Mouse (Mus musculus) embryo, embryonic 9.5 days (tissue): ENCODE measurements around the gene Eif2ak2.

ENCODE experiments used
- DNase-seq: peaks from one replicate; pipeline ENCODE4 v3.0.0-alpha.2; 2017; ENCODE audit errors: extremely low spot score

Gene Eif2ak2

GRCm38 (mm10) chr17:78882401-78883112 is at the start of gene Eif2ak2:
TSS of gene Eif2ak2 (minus strand) at chr17:78882573.
- DNase-seq = peak; percentile 84

DNA sequence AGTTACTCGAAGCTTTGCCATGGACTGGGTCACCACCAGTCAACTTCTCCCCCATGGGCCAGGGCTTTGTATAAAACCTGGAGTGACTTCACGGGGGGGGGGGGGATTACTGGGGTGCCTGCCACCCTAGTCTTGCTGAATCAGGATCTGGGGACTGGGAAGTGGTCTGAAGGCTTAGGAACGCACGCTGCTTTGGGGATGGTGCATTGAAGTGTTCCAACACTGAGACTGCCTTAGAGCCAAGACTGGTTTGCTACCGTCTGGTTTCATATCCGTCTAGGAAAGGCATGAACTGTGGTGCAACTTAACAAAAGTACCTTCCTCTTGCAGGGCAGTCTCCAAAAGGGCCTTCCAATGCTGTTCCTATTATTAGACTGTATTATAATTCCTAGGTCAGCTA is 35.3 kb upstream of the Eif2ak2 start:
- no peak for DNase-seq

GRCm38 (mm10) chr17:78916899-78917298 is 34.5 kb upstream of the Eif2ak2 start:
- no peak for DNase-seq

DNA sequence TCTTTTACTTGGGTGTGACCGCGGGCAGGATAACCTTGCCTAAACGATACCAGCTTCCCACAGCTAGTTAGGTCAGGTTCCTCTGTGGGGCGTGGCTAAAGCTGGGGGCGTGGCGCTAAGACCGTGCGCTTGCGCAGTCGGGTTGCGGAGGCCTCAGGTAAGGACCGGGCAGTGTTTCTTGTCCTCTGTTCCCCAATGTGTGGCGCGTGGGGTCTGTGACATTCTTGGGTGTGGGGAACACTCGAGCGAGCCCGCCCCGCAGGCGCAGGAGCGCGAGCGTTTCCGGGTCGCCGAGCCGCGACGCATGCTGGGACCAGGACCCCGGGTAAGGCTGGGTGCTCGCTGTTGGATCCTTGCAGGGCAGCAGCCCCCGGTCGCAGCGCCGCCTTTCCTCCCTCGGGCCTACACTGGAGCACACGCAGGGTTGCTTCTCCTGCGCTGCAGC is 34.0 kb upstream of the Eif2ak2 start, which contains the start of gene Cebpzos:
Gene Cebpzos (plus strand): TSS at position 132 of the 445 bp plus-strand sequence.
- DNase-seq = peak; percentile 92

- no peak for DNase-seq
These were observed 33.4 kb upstream of the Eif2ak2 start for GRCm38 (mm10) chr17:78915772-78916171.

- no peak for DNase-seq
These were observed 31.5 kb upstream of the Eif2ak2 start for GRCm38 (mm10) chr17:78913921-78914320.

DNA sequence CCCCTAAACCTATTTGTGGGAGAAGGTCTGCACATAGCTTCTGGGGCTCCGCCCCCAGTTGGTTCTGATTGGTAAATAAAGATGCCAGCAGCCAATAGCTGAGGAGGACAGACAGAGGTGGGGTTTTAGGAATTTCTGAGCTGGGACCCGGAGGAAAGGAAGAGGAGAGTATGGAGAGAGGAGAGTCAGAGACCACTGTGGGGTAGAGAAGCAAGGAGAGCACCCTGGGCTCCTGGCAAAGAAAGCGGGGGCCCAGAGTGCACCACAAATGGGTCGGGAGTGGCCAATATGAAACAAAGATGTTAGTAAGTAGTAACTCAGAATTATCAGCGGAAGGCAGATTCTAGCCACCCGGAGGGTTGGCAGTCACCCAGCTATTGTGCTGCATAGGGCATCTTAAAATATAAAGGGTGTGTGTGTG is 30.5 kb upstream of the Eif2ak2 start:
- DNase-seq = peak; percentile 44

DNA sequence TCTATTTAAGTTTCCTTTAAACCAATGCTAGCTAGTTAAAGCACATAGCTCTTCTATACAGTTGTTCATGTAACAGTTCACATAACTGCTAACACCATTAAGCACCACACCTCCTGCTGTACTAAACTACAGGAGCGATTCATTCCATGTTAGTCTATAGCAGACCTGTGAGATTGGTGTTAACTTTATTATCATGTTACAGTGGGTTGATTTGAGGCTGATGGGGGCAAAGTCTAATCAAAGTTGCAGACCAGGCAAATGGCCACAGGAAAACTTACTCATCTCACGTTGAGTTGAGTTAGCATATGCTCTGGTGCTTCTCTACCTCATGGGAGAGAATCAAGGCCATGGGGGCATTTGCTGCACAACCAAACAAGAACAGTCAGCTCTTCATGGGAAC is 27.0 kb upstream of the Eif2ak2 start:
- DNase-seq = no peak

DNA sequence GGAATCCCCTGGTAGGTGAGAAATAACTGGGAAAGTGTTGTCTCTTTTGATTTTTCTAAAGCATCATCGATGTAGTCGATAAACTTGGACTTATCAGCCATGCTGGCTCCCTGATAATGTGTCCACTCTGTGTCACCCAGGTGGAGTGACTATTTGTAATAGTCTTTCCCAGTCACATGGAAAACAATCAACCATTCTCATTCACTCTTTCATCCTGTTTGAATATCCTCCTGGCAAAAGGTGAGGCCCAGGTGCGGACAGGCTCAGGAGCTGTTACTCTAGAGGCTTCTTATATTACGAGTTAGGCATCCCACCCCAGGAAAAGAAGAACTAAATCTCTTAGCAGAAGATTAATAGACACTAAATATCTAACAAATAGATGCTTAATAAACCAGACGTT is 24.5 kb upstream of the Eif2ak2 start, which contains the start of gene Sult6b1:
Gene Sult6b1 (minus strand): TSS at position 101 of the 400 bp plus-strand sequence.
- DNase-seq = no peak

GRCm38 (mm10) chr17:78903158-78903557 is 20.8 kb upstream of the Eif2ak2 start:
- DNase-seq = no peak

DNA sequence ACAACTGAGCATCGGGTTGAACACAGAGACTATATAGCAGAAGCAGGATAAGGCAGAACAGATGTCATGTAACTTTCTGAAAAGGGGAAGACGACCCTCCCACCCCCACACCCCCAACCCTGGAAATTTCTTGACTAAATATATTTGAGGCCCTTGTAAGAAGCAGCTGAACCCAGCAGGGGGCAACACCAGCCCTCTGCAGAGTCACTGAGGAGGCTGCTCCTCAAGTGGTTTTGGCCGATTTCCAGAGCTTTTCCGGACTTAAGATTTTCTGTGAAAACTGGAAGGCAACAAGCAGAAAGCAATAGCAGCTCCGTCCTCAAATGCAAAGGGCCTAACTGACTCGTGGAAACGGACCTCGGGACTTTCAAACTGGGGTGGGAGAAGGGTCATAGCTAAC is 13.0 kb upstream of the Eif2ak2 start:
- DNase-seq = no peak

GRCm38 (mm10) chr17:78894991-78895390 is 12.6 kb upstream of the Eif2ak2 start:
- no peak for DNase-seq

DNA sequence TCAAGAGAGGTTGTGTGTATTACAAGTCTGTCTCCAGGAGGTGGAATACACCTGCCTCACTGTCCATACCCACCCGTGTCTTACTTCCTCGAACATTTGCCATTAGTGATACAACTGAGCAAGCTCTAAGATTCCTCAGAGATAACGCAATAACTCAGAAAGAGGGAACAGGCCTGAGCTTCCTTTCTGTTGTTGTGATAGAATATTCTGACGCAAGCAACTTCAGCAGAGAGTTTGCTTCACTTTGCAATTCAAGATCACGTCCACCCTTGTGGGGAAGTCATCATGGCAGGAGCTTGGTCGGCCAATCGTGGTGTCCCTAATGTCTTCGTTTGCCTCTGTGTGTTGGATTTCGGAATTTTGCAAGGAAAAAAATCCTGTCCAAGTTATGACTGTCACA is 8.6 kb upstream of the Eif2ak2 start:
- DNase-seq = no peak

DNA sequence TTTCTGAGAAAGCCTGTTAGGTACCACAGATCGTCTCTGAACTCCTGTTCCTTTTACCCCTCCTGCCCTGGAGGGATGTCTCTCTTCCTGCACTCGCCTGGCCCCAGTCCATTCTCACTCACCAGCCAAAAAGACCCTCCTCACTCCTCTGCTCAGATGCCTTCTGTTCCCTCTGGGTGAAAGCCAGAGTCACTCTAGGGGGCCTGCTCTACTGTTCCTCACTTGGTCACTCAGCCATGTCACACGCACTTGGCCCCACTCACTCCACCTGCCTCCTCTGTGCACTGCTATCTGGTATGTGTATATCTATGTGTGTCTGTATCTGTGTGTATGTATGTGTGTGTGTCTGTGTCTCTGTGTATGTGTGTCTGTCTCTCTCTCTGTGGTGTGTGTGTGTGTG is 6.8 kb upstream of the Eif2ak2 start:
- no peak for DNase-seq

GRCm38 (mm10) chr17:78888554-78888953 is 6.2 kb upstream of the Eif2ak2 start:
- no peak for DNase-seq

- DNase-seq = no peak
These were observed 3.1 kb upstream of the Eif2ak2 start for GRCm38 (mm10) chr17:78885286-78886065.

DNA sequence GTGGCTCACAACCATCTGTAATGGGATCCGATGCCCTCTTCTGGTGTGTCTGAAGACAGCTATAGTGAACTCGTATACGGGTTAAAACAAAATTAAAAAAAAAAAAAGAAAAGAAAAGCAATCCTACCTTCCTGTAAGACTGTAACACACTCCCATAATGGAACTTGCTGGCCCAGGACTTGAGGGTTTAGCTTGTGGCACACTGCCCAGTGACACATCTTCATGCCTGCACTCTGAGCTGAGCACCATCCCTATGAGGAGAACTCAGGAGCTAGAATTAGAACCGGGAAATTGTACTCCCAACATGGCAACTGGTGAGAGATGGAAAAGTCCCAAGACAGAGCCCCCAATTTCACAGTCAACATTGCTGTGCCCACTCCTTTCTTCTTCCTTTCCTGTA is 918 bp upstream of the Eif2ak2 start:
- DNase-seq = no peak

GRCm38 (mm10) chr17:78881878-78882304 is 482 bp downstream of the Eif2ak2 start:
- DNase-seq = no peak

DNA sequence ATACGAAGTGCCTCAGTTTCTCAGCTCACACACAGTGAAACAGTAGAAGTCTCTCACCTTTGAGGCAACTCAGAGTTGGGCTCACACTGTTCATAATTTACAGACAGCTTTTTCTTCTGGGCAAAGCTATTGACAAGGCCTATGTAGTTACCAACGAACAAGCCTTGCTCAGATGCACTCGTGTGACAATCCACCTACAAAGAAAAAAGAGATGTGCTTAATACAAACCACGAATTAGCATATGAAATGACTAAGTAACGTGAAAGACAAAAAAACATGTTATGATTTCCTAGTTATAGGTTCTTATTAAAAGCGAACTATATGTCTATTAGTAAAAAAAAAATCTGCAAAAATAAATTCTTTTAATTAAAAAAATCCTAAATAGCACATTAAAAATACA is 8.5 kb downstream of the Eif2ak2 start:
- DNase-seq = no peak

- no peak for DNase-seq
These were observed 26.1 kb downstream of the Eif2ak2 start for GRCm38 (mm10) chr17:78856243-78856642.

GRCm38 (mm10) chr17:78842271-78842928 is 40.0 kb downstream of the Eif2ak2 start:
- no peak for DNase-seq

DNA sequence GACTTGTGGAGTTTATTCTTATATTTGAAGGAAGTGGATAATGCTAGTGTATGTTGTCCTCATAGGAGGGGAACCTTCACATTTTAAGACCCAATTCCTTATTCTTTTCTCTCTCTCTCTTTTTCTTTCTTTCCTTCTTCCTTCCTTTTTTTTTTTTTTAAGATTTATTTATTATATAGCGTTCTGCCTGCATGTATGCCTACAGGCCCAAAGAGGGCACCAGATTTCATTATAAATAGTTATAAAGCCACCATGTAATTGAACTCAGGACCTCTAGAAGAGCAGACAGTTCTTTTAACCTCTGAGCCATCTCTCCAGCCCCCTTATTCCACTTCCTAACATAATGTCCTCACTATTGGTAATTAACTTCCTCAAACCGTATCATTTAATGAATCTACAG is 46.3 kb downstream of the Eif2ak2 start:
- DNase-seq = no peak
